Mouse (Mus musculus) lung, adult 2 months (tissue): ENCODE measurements around the gene Ing3.

Experiments used
- CTCF ChIP-seq: fragments of 200-500 bp; IDR thresholded peaks from 2 replicates; pipeline ENCODE4 v1.5.1; 2011; ENCODE audit warnings: mild to moderate bottlenecking, low read length, control low read depth; ENCODE audit not compliant: insufficient read depth
- POLR2A ChIP-seq: fragments of 200-500 bp; IDR thresholded peaks from 2 replicates; pipeline ENCODE4 v1.6.1; 2011; ENCODE audit warnings: low read depth, mild to moderate bottlenecking, control low read depth, low read length, borderline replicate concordance; ENCODE audit errors: extremely low read depth

DNA sequence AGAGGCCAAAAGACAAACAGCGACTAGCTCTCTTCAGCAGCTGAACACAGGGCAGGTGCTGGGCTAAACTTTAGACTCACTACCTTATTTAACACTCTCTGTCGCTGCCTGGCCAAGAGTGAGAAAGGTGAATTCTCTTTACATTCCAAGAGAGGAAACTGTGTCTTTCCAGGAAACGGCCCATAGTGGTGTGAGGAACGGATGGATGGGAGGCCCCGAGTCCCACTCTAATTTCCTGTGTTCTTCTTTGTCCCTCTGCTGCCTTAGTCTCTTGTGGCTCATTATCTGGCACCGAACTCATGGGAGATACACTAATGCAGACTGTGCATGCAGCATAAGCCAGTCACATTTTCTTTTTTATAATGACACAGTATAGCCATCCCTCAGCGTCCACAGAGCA, 68.3 kb downstream of the Ing3 start:
- TF ChIP-seq POLR2A (no peak), CTCF (no peak)
